Mouse (Mus musculus): ENCODE data around the gene Chd5. TPM values are rescaled to one million over a fixed set of nuclear protein-coding genes. Genes with fewer than 3 reads are reported as not detected.
A peak's percentile ranks its signal among the peaks of the same experiment; 100 is the strongest.

Chd5 gene
- polyA plus RNA-seq (2014; fragmentation: Nextera tagmentation; extraction: Ambion mirVana), result 0.03 TPM in 1 of 2 replicates, not detected in the other

DNA sequence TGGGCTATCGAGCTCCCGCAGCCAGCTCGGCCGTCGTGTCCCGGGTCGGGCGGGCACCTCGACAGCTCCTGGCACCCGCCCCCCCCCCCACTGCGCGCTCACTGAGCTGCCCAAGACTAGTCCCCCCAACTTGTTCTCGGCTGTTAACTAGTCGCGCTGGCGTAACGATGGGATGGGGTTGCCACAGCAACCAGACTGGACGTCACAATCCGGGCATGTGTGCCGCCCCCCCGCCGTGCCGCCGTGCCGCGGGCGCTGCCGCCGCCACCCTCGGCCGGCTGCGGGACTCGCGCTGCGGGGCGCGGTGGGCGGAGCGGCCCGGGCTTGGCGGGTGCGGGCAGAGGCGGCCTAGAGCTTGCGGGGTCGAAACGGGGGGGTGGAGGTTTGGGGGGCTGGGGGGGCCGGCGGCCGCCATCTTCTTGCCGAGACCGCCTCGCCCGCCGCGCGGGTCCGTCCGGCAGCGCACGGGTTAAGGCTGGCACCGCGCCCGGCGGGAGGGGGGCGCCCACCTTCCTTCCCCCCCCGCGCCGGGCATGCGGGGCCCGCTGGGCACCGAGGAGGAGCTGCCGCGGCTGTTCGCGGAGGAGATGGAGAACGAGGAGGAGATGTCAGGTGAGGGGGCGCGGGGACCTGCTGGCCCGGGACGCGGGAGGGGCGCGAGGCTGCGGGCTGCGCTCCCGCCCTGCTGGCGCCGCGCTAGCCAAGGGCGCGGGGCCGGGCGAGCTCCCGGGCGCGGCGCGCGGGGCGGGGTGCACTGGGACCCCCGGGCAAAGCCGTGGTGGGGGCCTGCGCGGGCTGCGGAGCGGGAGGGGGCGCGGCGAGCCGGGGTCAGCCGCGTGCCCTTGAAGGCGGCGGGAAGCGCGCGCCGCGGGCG, at the start of gene Chd5:
Gene Chd5, plus strand, starts transcription at position 233 of the 874 bp plus-strand sequence.
- Histone ChIP-seq H3K4me3 (ENCODE audit: control insufficient read depth in 1 of 2, insufficient read depth in 1 of 2, low read depth in 1 of 2, low read length in 2 of 2) (peak within 1 kb of the TSS; percentile 47 to 55), H3K9me3 (ENCODE audit: control insufficient read depth, low read length) (no peaks in the 10 kb centered on the region), H3K4me1 (ENCODE audit: control insufficient read depth in 2 of 2, insufficient read depth in 2 of 2, low read length in 2 of 2) (peaks cover 2 to 13% of the 10 kb centered on the region in 2 experiments; a peak in 3 of 4 replicates), H3K4me2 (ENCODE audit: low read length) (peak within 1 kb of the TSS; percentile 96), H3K27me3 (ENCODE audit: control insufficient read depth, insufficient read depth, low read length) (peaks cover 63% of the 10 kb centered on the region), H3K36me3 (ENCODE audit: control insufficient read depth, insufficient read depth, low read length) (peaks cover 22% of the 10 kb centered on the region), H3K9ac (ENCODE audit: low read length) (peak within 1 kb of the TSS; percentile 61), H3K27ac (replicated peaks in 1 of 2; ENCODE audit: control insufficient read depth in 1 of 2, insufficient read depth in 1 of 2, low read depth in 2 of 2, low read length in 2 of 2) (no peak within 1 kb of the TSS)
- 1% methylated on average over 94 of the region's 120 CpGs for WGBS
- ATAC-seq (ENCODE audit: insufficient number of reproducible peaks, insufficient read depth, low FRiP score, low read depth), result no peak

DNA sequence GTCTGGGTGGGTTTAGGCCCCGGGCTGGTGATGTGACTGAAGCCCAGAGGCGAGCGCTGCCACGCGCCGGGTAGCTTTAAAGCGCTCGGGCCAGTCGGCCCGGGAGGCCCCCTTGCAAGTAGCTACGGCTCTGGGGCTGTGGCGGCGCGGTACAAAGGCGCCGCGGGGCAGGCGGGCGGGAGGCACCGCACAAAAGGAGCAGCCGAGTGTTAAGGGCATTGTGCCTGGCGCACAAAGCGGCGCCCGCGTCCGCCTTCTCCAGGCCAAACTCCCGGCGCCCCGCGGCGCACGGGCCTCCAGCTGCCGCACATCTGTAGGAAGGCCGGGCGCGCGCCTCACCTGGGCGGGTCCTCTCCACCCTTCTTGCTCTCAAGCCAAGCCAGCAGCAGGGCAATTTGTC, 48.1 kb upstream of the Chd5 start:
- H3K9ac ChIP-seq (ENCODE audit: low read length), result no peak overlapping the region
- peaks cover 1 to 9% of the 10 kb centered on the region in 2 experiments for H3K4me1 ChIP-seq (ENCODE audit: control insufficient read depth in 2 of 2, insufficient read depth in 2 of 2, low read length in 2 of 2)
- H3K9me3 ChIP-seq (ENCODE audit: control insufficient read depth, low read length), result no peaks in the 10 kb centered on the region
- peaks cover 76% of the 10 kb centered on the region for H3K27me3 ChIP-seq (ENCODE audit: control insufficient read depth, insufficient read depth, low read length)
- no peaks in the 10 kb centered on the region for H3K36me3 ChIP-seq (ENCODE audit: control insufficient read depth, insufficient read depth, low read length)
- H3K4me2 ChIP-seq (ENCODE audit: low read length), result peak overlapping the region; percentile 29
- peak overlapping the region in 1 of 2 experiments; percentile 21; a peak in 2 of 4 replicates for H3K4me3 ChIP-seq (ENCODE audit: control insufficient read depth in 1 of 2, insufficient read depth in 1 of 2, low read depth in 1 of 2, low read length in 2 of 2)
- H3K27ac ChIP-seq (replicated peaks in 1 of 2; ENCODE audit: control insufficient read depth in 1 of 2, insufficient read depth in 1 of 2, low read depth in 2 of 2, low read length in 2 of 2), result no peak overlapping the region
- under 1% methylated on average over 39 of the region's 39 CpGs for WGBS
- ATAC-seq (ENCODE audit: insufficient number of reproducible peaks, insufficient read depth, low FRiP score, low read depth), result no peak

DNA sequence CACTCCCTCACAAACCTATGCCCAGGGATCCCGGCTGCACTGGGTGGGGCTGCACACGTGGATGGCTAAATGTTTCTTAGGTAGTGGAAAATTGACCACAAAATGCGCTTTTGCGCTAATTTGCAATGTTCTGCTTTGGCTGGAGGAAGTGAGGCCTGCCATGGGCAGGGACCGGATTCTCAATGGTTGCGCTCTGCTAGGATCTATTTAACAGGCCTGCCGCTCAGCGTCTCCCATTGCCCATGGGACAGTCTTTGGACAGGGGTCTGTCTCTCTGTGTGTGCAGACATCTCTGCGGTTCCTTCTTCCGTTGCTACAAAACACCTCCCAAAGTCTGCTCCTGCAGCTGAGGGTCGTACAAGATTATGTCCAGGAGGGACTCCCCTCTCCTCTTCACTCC, 47.5 kb upstream of the Chd5 start:
- no peak overlapping the region for H3K4me2 ChIP-seq (ENCODE audit: low read length)
- H3K9ac ChIP-seq (ENCODE audit: low read length), result no peak overlapping the region
- no peak for ATAC-seq (ENCODE audit: insufficient number of reproducible peaks, insufficient read depth, low FRiP score, low read depth)
- H3K36me3 ChIP-seq (ENCODE audit: control insufficient read depth, insufficient read depth, low read length), result no peaks in the 10 kb centered on the region
- H3K4me1 ChIP-seq (ENCODE audit: control insufficient read depth in 2 of 2, insufficient read depth in 2 of 2, low read length in 2 of 2), result peaks cover 3 to 9% of the 10 kb centered on the region in 2 experiments
- H3K27ac ChIP-seq (replicated peaks in 1 of 2; ENCODE audit: control insufficient read depth in 1 of 2, insufficient read depth in 1 of 2, low read depth in 2 of 2, low read length in 2 of 2), result no peak overlapping the region
- 18% methylated on average over 11 of the region's 11 CpGs for WGBS
- no peak overlapping the region for H3K4me3 ChIP-seq (ENCODE audit: control insufficient read depth in 1 of 2, insufficient read depth in 1 of 2, low read depth in 1 of 2, low read length in 2 of 2)
- peaks cover 71% of the 10 kb centered on the region for H3K27me3 ChIP-seq (ENCODE audit: control insufficient read depth, insufficient read depth, low read length)
- H3K9me3 ChIP-seq (ENCODE audit: control insufficient read depth, low read length), result no peaks in the 10 kb centered on the region

DNA sequence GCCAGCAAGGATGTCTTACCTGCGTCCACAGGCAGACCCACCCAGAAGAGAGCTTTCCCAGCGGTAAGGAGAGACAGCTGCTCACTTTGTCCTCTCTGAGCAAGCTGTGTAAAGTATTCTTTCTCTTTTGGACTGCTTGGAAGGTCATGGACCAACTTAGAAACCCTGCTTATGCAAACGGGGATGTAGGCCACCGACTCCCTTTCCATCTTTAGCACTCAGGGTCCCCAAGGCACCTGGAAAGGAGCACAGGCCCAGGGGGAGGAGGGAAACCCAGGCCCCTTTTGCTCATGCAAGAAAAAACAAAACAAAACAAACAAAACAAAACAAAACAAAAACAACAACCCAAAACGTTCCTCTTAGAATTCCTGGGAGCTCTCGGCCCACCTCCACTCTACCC, 46.9 kb upstream of the Chd5 start, which contains the start of gene Hes3:
Gene Hes3, minus strand, starts transcription at position 101 of the 400 bp plus-strand sequence.
- no peak for ATAC-seq (ENCODE audit: insufficient number of reproducible peaks, insufficient read depth, low FRiP score, low read depth)
- Histone ChIP-seq H3K27ac (replicated peaks in 1 of 2; ENCODE audit: control insufficient read depth in 1 of 2, insufficient read depth in 1 of 2, low read depth in 2 of 2, low read length in 2 of 2) (no peak within 1 kb of the TSS), H3K9me3 (ENCODE audit: control insufficient read depth, low read length) (no peaks in the 10 kb centered on the region), H3K4me3 (ENCODE audit: control insufficient read depth in 1 of 2, insufficient read depth in 1 of 2, low read depth in 1 of 2, low read length in 2 of 2) (peak within 1 kb of the TSS in 1 of 2 experiments; percentile 21; a peak in 1 of 4 replicates), H3K9ac (ENCODE audit: low read length) (no peak within 1 kb of the TSS), H3K4me2 (ENCODE audit: low read length) (peak within 1 kb of the TSS; percentile 29), H3K36me3 (ENCODE audit: control insufficient read depth, insufficient read depth, low read length) (no peaks in the 10 kb centered on the region), H3K27me3 (ENCODE audit: control insufficient read depth, insufficient read depth, low read length) (peaks cover 65% of the 10 kb centered on the region), H3K4me1 (ENCODE audit: control insufficient read depth in 2 of 2, insufficient read depth in 2 of 2, low read length in 2 of 2) (peaks cover 6% of the 10 kb centered on the region in 2 experiments; a peak in 3 of 4 replicates)
- 26% methylated on average over 6 of the region's 6 CpGs for WGBS

DNA sequence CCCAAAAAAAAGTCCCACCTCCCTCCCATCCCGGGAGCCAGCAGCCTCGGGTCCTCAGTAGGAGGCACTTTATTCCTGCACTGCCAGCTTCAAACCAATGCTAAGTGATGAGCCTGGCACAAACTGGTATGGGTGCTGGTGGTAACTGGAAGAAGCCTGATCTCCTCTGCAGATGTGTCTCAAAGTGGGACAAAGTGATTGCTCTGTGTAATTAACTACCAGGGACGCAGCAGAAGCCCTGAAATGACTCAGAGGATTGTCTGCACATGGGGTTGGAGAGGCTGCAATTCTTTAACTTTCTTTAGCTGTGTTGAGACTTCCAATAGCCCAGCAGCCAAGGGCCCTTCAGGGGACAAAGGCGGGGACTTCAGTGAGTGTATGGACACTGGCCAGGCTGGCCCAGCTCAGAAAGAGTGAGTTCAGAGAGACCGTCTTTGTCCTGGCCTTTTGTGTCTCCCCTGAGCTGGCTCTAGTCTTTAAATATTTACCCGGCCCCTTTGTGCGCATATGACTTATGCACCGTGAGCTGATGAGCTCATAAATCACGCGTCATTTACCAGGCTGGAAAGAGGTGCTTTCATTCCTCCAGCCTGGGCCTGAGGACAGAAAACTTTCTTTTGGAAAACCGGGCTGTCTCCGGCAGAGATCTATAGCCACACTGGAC, 46.2 kb upstream of the Chd5 start:
- Histone ChIP-seq H3K4me1 (ENCODE audit: control insufficient read depth in 2 of 2, insufficient read depth in 2 of 2, low read length in 2 of 2) (peaks cover 6% of the 10 kb centered on the region in 2 experiments; a peak in 3 of 4 replicates), H3K9me3 (ENCODE audit: control insufficient read depth, low read length) (no peaks in the 10 kb centered on the region), H3K27ac (replicated peaks in 1 of 2; ENCODE audit: control insufficient read depth in 1 of 2, insufficient read depth in 1 of 2, low read depth in 2 of 2, low read length in 2 of 2) (no peak overlapping the region), H3K4me3 (ENCODE audit: control insufficient read depth in 1 of 2, insufficient read depth in 1 of 2, low read depth in 1 of 2, low read length in 2 of 2) (no peak overlapping the region), H3K4me2 (ENCODE audit: low read length) (no peak overlapping the region), H3K27me3 (ENCODE audit: control insufficient read depth, insufficient read depth, low read length) (peaks cover 59% of the 10 kb centered on the region), H3K36me3 (ENCODE audit: control insufficient read depth, insufficient read depth, low read length) (no peaks in the 10 kb centered on the region), H3K9ac (ENCODE audit: low read length) (no peak overlapping the region)
- ATAC-seq (ENCODE audit: insufficient number of reproducible peaks, insufficient read depth, low FRiP score, low read depth), result no peak
- WGBS, result 45% methylated on average over 12 of the region's 12 CpGs

DNA sequence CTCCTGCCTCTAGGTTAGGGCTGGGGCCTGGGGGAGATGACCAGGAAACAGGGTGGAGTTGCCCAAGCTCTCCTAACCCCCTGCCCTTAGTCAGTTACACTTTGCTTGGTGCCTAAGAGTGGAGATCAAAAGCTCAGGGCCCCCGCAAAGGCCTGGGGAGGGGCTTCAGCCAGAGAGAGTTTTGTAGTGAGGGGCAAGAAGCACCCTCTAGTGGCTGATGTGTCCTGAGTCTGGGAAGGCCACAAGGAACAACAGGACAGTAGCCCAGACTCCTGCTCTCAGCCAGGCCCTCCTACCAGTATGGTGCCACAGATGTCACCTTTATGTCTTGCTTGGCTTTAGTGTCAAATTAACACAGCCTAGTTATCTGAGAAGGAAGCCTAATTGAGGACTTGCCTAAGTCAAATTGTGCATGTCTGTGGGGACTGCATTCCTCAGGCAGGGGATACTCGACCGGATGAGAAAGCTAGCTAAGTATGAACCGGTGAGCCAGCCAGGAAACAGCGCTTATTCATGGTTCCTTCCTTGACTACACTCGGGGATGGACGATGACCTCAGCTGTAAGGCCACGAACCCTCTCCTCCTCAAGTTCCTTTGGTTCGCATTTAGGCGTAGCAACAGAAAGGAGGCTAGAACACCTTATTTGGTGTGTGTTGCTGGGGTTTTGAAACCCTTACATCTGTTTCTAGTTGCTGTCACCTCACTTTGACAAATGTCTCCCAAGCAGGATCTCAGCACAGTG, 44.1 kb upstream of the Chd5 start:
- Histone ChIP-seq H3K27me3 (ENCODE audit: control insufficient read depth, insufficient read depth, low read length) (peaks cover 43% of the 10 kb centered on the region), H3K4me3 (ENCODE audit: control insufficient read depth in 1 of 2, insufficient read depth in 1 of 2, low read depth in 1 of 2, low read length in 2 of 2) (no peak overlapping the region), H3K27ac (replicated peaks in 1 of 2; ENCODE audit: control insufficient read depth in 1 of 2, insufficient read depth in 1 of 2, low read depth in 2 of 2, low read length in 2 of 2) (peak overlapping the region in 1 of 2 experiments; percentile 56; a peak in 2 of 4 replicates), H3K9me3 (ENCODE audit: control insufficient read depth, low read length) (no peaks in the 10 kb centered on the region), H3K4me2 (ENCODE audit: low read length) (no peak overlapping the region), H3K4me1 (ENCODE audit: control insufficient read depth in 2 of 2, insufficient read depth in 2 of 2, low read length in 2 of 2) (peaks cover 13 to 17% of the 10 kb centered on the region in 2 experiments), H3K36me3 (ENCODE audit: control insufficient read depth, insufficient read depth, low read length) (peaks cover under 1% of the 10 kb centered on the region; the same call in 1 of the 2 replicates), H3K9ac (ENCODE audit: low read length) (no peak overlapping the region)
- 49% methylated on average over 10 of the region's 10 CpGs for WGBS
- ATAC-seq (ENCODE audit: insufficient number of reproducible peaks, insufficient read depth, low FRiP score, low read depth), result no peak

DNA sequence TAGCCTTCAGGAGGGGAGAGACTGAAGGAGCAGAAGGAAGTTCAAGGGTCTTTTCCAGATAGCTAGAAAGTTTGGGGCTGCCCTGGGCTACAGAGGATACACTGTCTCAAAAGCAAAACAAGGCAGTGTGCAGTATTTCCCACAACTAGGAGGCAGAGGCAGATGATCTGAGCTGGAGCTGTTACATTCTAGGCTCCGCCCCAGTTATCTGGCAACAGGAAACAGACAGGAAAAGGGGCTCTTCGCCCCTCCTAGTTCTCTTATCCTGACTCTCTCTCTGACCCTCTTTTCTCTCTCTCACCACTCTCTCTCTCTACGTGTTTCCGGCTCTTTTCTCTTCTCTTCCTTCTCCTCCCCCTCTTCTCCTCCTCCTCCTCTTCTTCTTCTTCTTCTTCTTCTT, 42.5 kb upstream of the Chd5 start:
- ATAC-seq (ENCODE audit: insufficient number of reproducible peaks, insufficient read depth, low FRiP score, low read depth), result no peak
- H3K4me3 ChIP-seq (ENCODE audit: control insufficient read depth in 1 of 2, insufficient read depth in 1 of 2, low read depth in 1 of 2, low read length in 2 of 2), result no peak overlapping the region
- peaks cover 13% of the 10 kb centered on the region in 2 experiments for H3K4me1 ChIP-seq (ENCODE audit: control insufficient read depth in 2 of 2, insufficient read depth in 2 of 2, low read length in 2 of 2)
- peak overlapping the region; percentile 36 for H3K4me2 ChIP-seq (ENCODE audit: low read length)
- H3K27ac ChIP-seq (replicated peaks in 1 of 2; ENCODE audit: control insufficient read depth in 1 of 2, insufficient read depth in 1 of 2, low read depth in 2 of 2, low read length in 2 of 2), result peak overlapping the region; percentile 41 to 79
- no peaks in the 10 kb centered on the region for H3K9me3 ChIP-seq (ENCODE audit: control insufficient read depth, low read length)
- H3K36me3 ChIP-seq (ENCODE audit: control insufficient read depth, insufficient read depth, low read length), result peaks cover 16% of the 10 kb centered on the region
- WGBS, result 31% methylated on average over 4 of the region's 4 CpGs
- H3K9ac ChIP-seq (ENCODE audit: low read length), result no peak overlapping the region
- peaks cover 29% of the 10 kb centered on the region for H3K27me3 ChIP-seq (ENCODE audit: control insufficient read depth, insufficient read depth, low read length)
